8 mouse cellular contexts compared by ENCODE assay signal in genomic region chr12:103425729-103426470, GRCm38 (mm10). TPM values are rescaled to one million over a fixed set of nuclear protein-coding genes. Genes with fewer than 3 reads are reported as not detected.
DNase-seq lines count a peak whose midpoint lies in the region; ATAC-seq lines count a peak whose summit lies in the region.

Ddx24 (minus strand) TSS chr12:103425830.

- H3K27me3 ChIP-seq in intestine, embryonic 14.5 days (replicated peaks; ENCODE audit: control insufficient read depth, insufficient read depth, low read length), result no peaks in the 10 kb centered on the region

- DNase-seq in adrenal gland, adult 18-20 months (ENCODE audit: low spot score in 2 of 2), result peak; percentile 89 to 92
- DNase-seq in embryo, embryonic 11 days, result peak; percentile 98
- peak; percentile 99 for DNase-seq in gastrocnemius, postnatal 25 days
- DNase-seq in intestine, embryonic 14.5 days (ENCODE audit: low spot score), result peak; percentile 97
- peak; percentile 99 for DNase-seq in left cerebral cortex, postnatal 14 days (ENCODE audit: low spot score in 2 of 2)
- DNase-seq in mesoderm, embryonic 11.5 days (ENCODE audit: low read depth, low spot score), result peak; percentile 97
- DNase-seq in right cerebral cortex, postnatal 36 days (ENCODE audit: low spot score in 2 of 2), result peak; percentile 99 to 100
- peak; percentile 99 for DNase-seq in yolk sac, embryonic 10.5 days (ENCODE audit: low spot score)

- H3K4me2 ChIP-seq in intestine, embryonic 14.5 days (ENCODE audit: low read length), result peak within 1 kb of the TSS; percentile 94

- 1% methylated on average over 33 of the region's 33 CpGs for whole genome bisulfite sequencing in intestine, embryonic 14.5 days

- peak within 1 kb of the TSS; percentile 88 for H3K9ac ChIP-seq in intestine, embryonic 14.5 days (ENCODE audit: low read length)

- intact Hi-C loops in left cerebral cortex, postnatal 14 days (cut with DNase I), result loop anchor here (2.0 kb wide), 2 partner anchors 67 to 217 kb away; no protein-coding TSS in a partner anchor

- peak; percentile 100 for ATAC-seq in intestine, embryonic 14.5 days (replicated peaks; ENCODE audit: low FRiP score, low TSS enrichment, low read depth)

- H3K36me3 ChIP-seq in intestine, embryonic 14.5 days (ENCODE audit: control insufficient read depth, insufficient read depth, low read length), result peaks cover 24% of the 10 kb centered on the region

- peak within 1 kb of the TSS; percentile 97 for H3K4me3 ChIP-seq in intestine, embryonic 14.5 days (ENCODE audit: low read depth, low read length)

- no peak within 1 kb of the TSS for H3K27ac ChIP-seq in intestine, embryonic 14.5 days (ENCODE audit: low read depth)

- H3K4me1 ChIP-seq in intestine, embryonic 14.5 days (replicated peaks; ENCODE audit: control insufficient read depth, insufficient read depth, low read length), result peaks cover 26% of the 10 kb centered on the region

- H3K9me3 ChIP-seq in intestine, embryonic 14.5 days (ENCODE audit: control insufficient read depth, low read length), result no peaks in the 10 kb centered on the region

RNA-seq across cellular contexts. Expression of gene Ddx24, which starts in this region (rescaled TPM):
- 100 to 1,000 TPM; 127 to 134 TPM for total RNA-seq in adrenal gland, adult 18-20 months (2021)
- total RNA-seq in gastrocnemius, postnatal 25 days (2021), result 10 to 100 TPM; 54.4 to 59.7 TPM
- 84.0 and 90.1 TPM in 2 replicates for polyA plus RNA-seq in intestine, embryonic 14.5 days (2014; fragmentation: Nextera tagmentation; extraction: Ambion mirVana)
- total RNA-seq in left cerebral cortex, postnatal 14 days (2021), result 100 to 1,000 TPM; 174 to 189 TPM
